Mouse (Mus musculus) forebrain, embryonic 10.5 days (tissue): ENCODE results near the gene Prkg1. TPM values are rescaled to one million over a fixed set of nuclear protein-coding genes. Genes with fewer than 3 reads are reported as not detected.
"Not testable (repeated sequence)": the region's sequence is repeated elsewhere in the genome, so short reads cannot be mapped to it uniquely, and the experiment has no call there.

Experiments
- DNase-seq: peaks from one replicate; pipeline ENCODE4 v3.0.0-alpha.2; 2017; ENCODE audit warnings: low spot score; ENCODE audit errors: extremely low spot score
- H3K27ac ChIP-seq: fragments of 300-500 bp; sonication (generic); 2 replicates; pipeline ENCODE4 v1.5.1; 2016; ENCODE audit warnings: mild to moderate bottlenecking
- H3K27me3 ChIP-seq: fragments of 300-500 bp; sonication (generic); 2 replicates; pipeline ENCODE4 v1.6.1; 2016; ENCODE audit warnings: mild to moderate bottlenecking; ENCODE audit not compliant: poor library complexity, severe bottlenecking
- H3K36me3 ChIP-seq: fragments of 300-500 bp; sonication (generic); replicated peaks from 2 replicates; pipeline ENCODE4 v1.6.1; 2016; ENCODE audit warnings: mild to moderate bottlenecking, moderate library complexity
- H3K4me1 ChIP-seq: fragments of 300-500 bp; sonication (generic); 2 replicates; pipeline ENCODE4 v1.6.1; 2016
- H3K4me3 ChIP-seq: fragments of 300-500 bp; sonication (generic); 2 replicates; pipeline ENCODE4 v1.5.1; 2016; ENCODE audit warnings: mild to moderate bottlenecking, moderate library complexity
- H3K9me3 ChIP-seq: fragments of 300-500 bp; sonication (generic); 2 replicates; pipeline ENCODE4 v1.6.1; 2016; ENCODE audit warnings: mild to moderate bottlenecking, moderate library complexity
- WGBS: fragments of 180-500 bp; shearing (Covaris S2); methylation state at CpG from one replicate; pipeline ENCODE4 v1.1.7; 2016; 5-methylcytosine and 5-hydroxymethylcytosine counted together
- polyA plus RNA-seq: library from polyadenylated mRNA; unstranded; fragments of >200 nt; fragmentation: Nextera tagmentation; extraction: Ambion mirVana; gene quantifications from 2 replicates; pipeline ENCODE4 v1.2.1, GENCODE M21; 2016

Gene Prkg1
- polyA plus RNA-seq, 1 experiment from 2014 or later: 3.5 TPM

GRCm38 (mm10) chr19:30586366-30586765 is 1178.5 kb downstream of the Prkg1 start:
- no peaks in the 10 kb centered on the region for H3K27me3 ChIP-seq
- H3K4me1 ChIP-seq: no peaks in the 10 kb centered on the region
- no peak overlapping the region for H3K27ac ChIP-seq
- DNase-seq: no peak
- 72% methylated on average over 3 of the region's 3 CpGs for WGBS
- no peaks in the 10 kb centered on the region for H3K9me3 ChIP-seq
- no peak overlapping the region for H3K4me3 ChIP-seq
- H3K36me3 ChIP-seq: no peaks in the 10 kb centered on the region

- no peaks in the 10 kb centered on the region for H3K36me3 ChIP-seq
- H3K27ac ChIP-seq: no peak overlapping the region
- H3K27me3 ChIP-seq: no peaks in the 10 kb centered on the region
- H3K9me3 ChIP-seq: no peaks in the 10 kb centered on the region
- H3K4me3 ChIP-seq: no peak overlapping the region
- H3K4me1 ChIP-seq: peaks cover 7% of the 10 kb centered on the region; the same call in 1 of the 2 replicates
- 66% methylated on average over 6 of the region's 6 CpGs for WGBS
- no peak for DNase-seq
Observed at GRCm38 (mm10) chr19:30564516-30564915, 1200.3 kb downstream of the Prkg1 start.

- Histone ChIP-seq H3K9me3 (no peaks in the 10 kb centered on the region), H3K27ac (no peak overlapping the region), H3K4me3 (no peak overlapping the region), H3K27me3 (no peaks in the 10 kb centered on the region), H3K36me3 (no peaks in the 10 kb centered on the region), H3K4me1 (peaks cover 7% of the 10 kb centered on the region; the same call in 1 of the 2 replicates)
- 89% methylated on average over 3 of the region's 3 CpGs for WGBS
- DNase-seq: no peak
Observed at GRCm38 (mm10) chr19:30563876-30564275, 1201.0 kb downstream of the Prkg1 start.

GRCm38 (mm10) chr19:30558024-30558423 is 1206.8 kb downstream of the Prkg1 start:
- Histone ChIP-seq H3K9me3 (no peaks in the 10 kb centered on the region), H3K4me1 (peaks cover 14% of the 10 kb centered on the region), H3K27me3 (peaks cover 14% of the 10 kb centered on the region), H3K27ac (no peak overlapping the region), H3K4me3 (no peak overlapping the region), H3K36me3 (no peaks in the 10 kb centered on the region)
- DNase-seq: no peak

GRCm38 (mm10) chr19:30554467-30554881 is 1210.4 kb downstream of the Prkg1 start:
- peak overlapping the region; percentile 44 for H3K4me3 ChIP-seq
- no peaks in the 10 kb centered on the region for H3K9me3 ChIP-seq
- under 1% methylated on average over 12 of the region's 12 CpGs for WGBS
- no peak overlapping the region for H3K27ac ChIP-seq
- peaks cover 25% of the 10 kb centered on the region for H3K4me1 ChIP-seq
- DNase-seq: peak; percentile 64
- peaks cover 49% of the 10 kb centered on the region for H3K27me3 ChIP-seq
- no peaks in the 10 kb centered on the region for H3K36me3 ChIP-seq

- 2% methylated on average over 4 of the region's 4 CpGs for WGBS
- Histone ChIP-seq H3K36me3 (no peaks in the 10 kb centered on the region), H3K9me3 (no peaks in the 10 kb centered on the region), H3K27me3 (peaks cover 57% of the 10 kb centered on the region), H3K4me3 (no peak overlapping the region), H3K27ac (no peak overlapping the region), H3K4me1 (peaks cover 32% of the 10 kb centered on the region)
- peak; percentile 20 for DNase-seq
Observed at GRCm38 (mm10) chr19:30553740-30554139, 1211.1 kb downstream of the Prkg1 start.

- Histone ChIP-seq H3K27ac (no peak overlapping the region), H3K4me1 (peaks cover 46% of the 10 kb centered on the region), H3K36me3 (no peaks in the 10 kb centered on the region), H3K9me3 (no peaks in the 10 kb centered on the region), H3K27me3 (peaks cover 72% of the 10 kb centered on the region), H3K4me3 (no peak overlapping the region)
- 64% methylated on average over 8 of the region's 8 CpGs for WGBS
- no peak for DNase-seq
Observed at GRCm38 (mm10) chr19:30552260-30552659, 1212.6 kb downstream of the Prkg1 start.

- peaks cover 94% of the 10 kb centered on the region for H3K27me3 ChIP-seq
- under 1% methylated on average over 17 of the region's 17 CpGs for WGBS
- peak overlapping the region; percentile 46 for H3K4me3 ChIP-seq
- no peaks in the 10 kb centered on the region for H3K36me3 ChIP-seq
- H3K9me3 ChIP-seq: no peaks in the 10 kb centered on the region
- no peak overlapping the region for H3K27ac ChIP-seq
- DNase-seq: peak; percentile 23
- H3K4me1 ChIP-seq: peaks cover 46% of the 10 kb centered on the region
Observed at GRCm38 (mm10) chr19:30549854-30550647, 1214.8 kb downstream of the Prkg1 start.

- H3K27ac ChIP-seq: no peak within 1 kb of the TSS
- under 1% methylated on average over 26 of the region's 26 CpGs for WGBS
Observed at GRCm38 (mm10) chr19:30549044-30549853, 1215.6 kb downstream of the Prkg1 start, which contains the start of gene Dkk1. Dkk1 (minus strand) TSS chr19:30549665.

GRCm38 (mm10) chr19:30548411-30549043 is 1216.3 kb downstream of the Prkg1 start:
- peak overlapping the region; percentile 46 for H3K4me3 ChIP-seq
- peak; percentile 55 for DNase-seq
- no peak overlapping the region for H3K27ac ChIP-seq
- H3K4me1 ChIP-seq: peaks cover 36% of the 10 kb centered on the region
- WGBS: under 1% methylated on average over 23 of the region's 23 CpGs
- no peaks in the 10 kb centered on the region for H3K9me3 ChIP-seq
- H3K27me3 ChIP-seq: peaks cover 95% of the 10 kb centered on the region
- no peaks in the 10 kb centered on the region for H3K36me3 ChIP-seq

More at GRCm38 (mm10) chr19:30549044-30549853, 1215.6 kb downstream of the Prkg1 start, which contains the start of gene Dkk1:
- Histone ChIP-seq H3K36me3 (no peaks in the 10 kb centered on the region), H3K4me3 (peak within 1 kb of the TSS; percentile 46), H3K27me3 (peaks cover 95% of the 10 kb centered on the region), H3K9me3 (no peaks in the 10 kb centered on the region), H3K4me1 (peaks cover 43% of the 10 kb centered on the region)
- DNase-seq: peak; percentile 76

GRCm38 (mm10) chr19:30539365-30539941 is 1225.4 kb downstream of the Prkg1 start:
- 1% methylated on average over 44 of the region's 44 CpGs for WGBS
- H3K9me3 ChIP-seq, H3K36me3 ChIP-seq, H3K4me1 ChIP-seq: not testable (repeated sequence)
- peak overlapping the region; percentile 67; the same call in 1 of the 2 replicates for H3K27ac ChIP-seq
- H3K4me3 ChIP-seq: peak overlapping the region; percentile 54
- peaks cover 52% of the 10 kb centered on the region for H3K27me3 ChIP-seq
- DNase-seq: peak; percentile 39

- H3K4me1 ChIP-seq: peaks cover 3% of the 10 kb centered on the region
- no peak overlapping the region for H3K27ac ChIP-seq
- 84% methylated on average over 6 of the region's 6 CpGs for WGBS
- no peaks in the 10 kb centered on the region for H3K9me3 ChIP-seq
- H3K36me3 ChIP-seq: no peaks in the 10 kb centered on the region
- no peak for DNase-seq
- no peak overlapping the region for H3K4me3 ChIP-seq
- H3K27me3 ChIP-seq: no peaks in the 10 kb centered on the region
Observed at GRCm38 (mm10) chr19:30516771-30517170, 1248.1 kb downstream of the Prkg1 start.
